In genomic region chr7:3630478-3630815, GRCm38 (mm10) we compare ENCODE assay signal across 9 mouse cellular contexts. TPM values are rescaled to one million over a fixed set of nuclear protein-coding genes. Genes with fewer than 3 reads are reported as not detected.
DNase-seq lines count a peak whose midpoint lies in the region; ATAC-seq and TF ChIP-seq lines count a peak whose summit lies in the region.
"Had no signal": no experiment of that assay in that cellular context is flagged by ENCODE, and none has a peak within 500 bp of the region (broad histone marks: within the 10 kb centered on the region; RNA-seq: fewer than 3 reads in every experiment).

No protein-coding gene starts in this region.

- H3K4me3 ChIP-seq in liver, embryonic 11.5 days (ENCODE audit: low read depth, low read length), result peak overlapping the region; percentile 72
- H3K4me3 ChIP-seq in embryonic facial prominence, embryonic 14.5 days (ENCODE audit: low read depth, low read length), result peak overlapping the region; percentile 50
- H3K4me3 ChIP-seq in intestine, postnatal 0 days (ENCODE audit: low read depth, low read length), result peak overlapping the region; percentile 53
- H3K4me3 ChIP-seq in neural tube, embryonic 13.5 days, result peak overlapping the region; percentile 73

- ATAC-seq in liver, embryonic 11.5 days (replicated peaks; ENCODE audit: low FRiP score), result peak; percentile 7; the same call in 1 of the 2 replicates
- ATAC-seq in embryonic facial prominence, embryonic 14.5 days (ENCODE audit: low read depth), result no peak
- ATAC-seq in intestine, postnatal 0 days, result no peak
- peak; percentile 9; the same call in 1 of the 2 replicates for ATAC-seq in neural tube, embryonic 13.5 days (ENCODE audit: low read depth)

- peaks cover 8% of the 10 kb centered on the region; the same call in 1 of the 2 replicates for H3K36me3 ChIP-seq in liver, embryonic 11.5 days (ENCODE audit: control insufficient read depth, insufficient read depth, low read length)
- H3K36me3 ChIP-seq in embryonic facial prominence, embryonic 14.5 days (ENCODE audit: control insufficient read depth, insufficient read depth, low read length), result peaks cover 39% of the 10 kb centered on the region
- peaks cover 20% of the 10 kb centered on the region for H3K36me3 ChIP-seq in intestine, postnatal 0 days (ENCODE audit: control insufficient read depth, insufficient read depth)
- H3K36me3 ChIP-seq in neural tube, embryonic 13.5 days, result peaks cover 38% of the 10 kb centered on the region

- WGBS in liver, embryonic 11.5 days, result 49% methylated on average over 3 of the region's 3 CpGs
- 49% methylated on average over 3 of the region's 3 CpGs for WGBS in embryonic facial prominence, embryonic 14.5 days
- 52% methylated on average over 3 of the region's 3 CpGs for WGBS in intestine, postnatal 0 days
- 65% methylated on average over 3 of the region's 3 CpGs for WGBS in neural tube, embryonic 13.5 days

- TF ChIP-seq CTCF in intestine, postnatal 0 days (IDR thresholded peaks at IDR 0.05; ENCODE audit: low read depth), result no peak

- peak overlapping the region; percentile 87 for H3K4me2 ChIP-seq in liver, embryonic 11.5 days
- H3K4me2 ChIP-seq in embryonic facial prominence, embryonic 14.5 days (ENCODE audit: low read depth, low read length), result peak overlapping the region; percentile 96
- peak overlapping the region; percentile 75 for H3K4me2 ChIP-seq in intestine, postnatal 0 days (replicated peaks; ENCODE audit: low read depth)
- H3K4me2 ChIP-seq in neural tube, embryonic 13.5 days, result peak overlapping the region; percentile 99

- H3K9me3 ChIP-seq in liver, embryonic 11.5 days (ENCODE audit: control insufficient read depth, low read length), result no peaks in the 10 kb centered on the region
- no peaks in the 10 kb centered on the region for H3K9me3 ChIP-seq in embryonic facial prominence, embryonic 14.5 days (ENCODE audit: control insufficient read depth, low read length)
- no peaks in the 10 kb centered on the region for H3K9me3 ChIP-seq in intestine, postnatal 0 days (ENCODE audit: control insufficient read depth)
- H3K9me3 ChIP-seq in neural tube, embryonic 13.5 days, result no peaks in the 10 kb centered on the region

- H3K4me1 ChIP-seq in liver, embryonic 11.5 days (replicated peaks; ENCODE audit: control insufficient read depth, insufficient read depth, low read length), result peaks cover 15% of the 10 kb centered on the region
- peaks cover 13% of the 10 kb centered on the region for H3K4me1 ChIP-seq in embryonic facial prominence, embryonic 14.5 days (ENCODE audit: control insufficient read depth, insufficient read depth, low read length)
- H3K4me1 ChIP-seq in intestine, postnatal 0 days (replicated peaks; ENCODE audit: control insufficient read depth, insufficient read depth, low read length), result peaks cover 7% of the 10 kb centered on the region
- peaks cover 38% of the 10 kb centered on the region for H3K4me1 ChIP-seq in neural tube, embryonic 13.5 days (replicated peaks)

- H3K27ac ChIP-seq in liver, embryonic 11.5 days (ENCODE audit: low read depth, low read length), result peak overlapping the region; percentile 35; the same call in 1 of the 2 replicates
- no peak overlapping the region for H3K27ac ChIP-seq in embryonic facial prominence, embryonic 14.5 days (replicated peaks; ENCODE audit: low read depth, low read length)
- H3K27ac ChIP-seq in intestine, postnatal 0 days (ENCODE audit: low read depth, low read length), result 0 out of 2 replicates have a peak overlapping the region, but pooled peaks have one; percentile 79
- H3K27ac ChIP-seq in neural tube, embryonic 13.5 days (replicated peaks), result peak overlapping the region; percentile 69; the same call in 1 of the 2 replicates

- peak overlapping the region; percentile 72 for H3K9ac ChIP-seq in liver, embryonic 11.5 days (ENCODE audit: low read depth, low read length)
- peak overlapping the region; percentile 81 for H3K9ac ChIP-seq in embryonic facial prominence, embryonic 14.5 days (ENCODE audit: low read depth, low read length)
- H3K9ac ChIP-seq in intestine, postnatal 0 days (ENCODE audit: low read depth, low read length), result peak overlapping the region; percentile 73
- peak overlapping the region; percentile 89 for H3K9ac ChIP-seq in neural tube, embryonic 13.5 days

- no peaks in the 10 kb centered on the region for H3K27me3 ChIP-seq in liver, embryonic 11.5 days (replicated peaks; ENCODE audit: control insufficient read depth, insufficient read depth, low read length)
- no peaks in the 10 kb centered on the region for H3K27me3 ChIP-seq in embryonic facial prominence, embryonic 14.5 days (replicated peaks; ENCODE audit: control insufficient read depth, insufficient read depth, low read length)
- H3K27me3 ChIP-seq in intestine, postnatal 0 days (replicated peaks; ENCODE audit: control insufficient read depth, insufficient read depth, low read length), result no peaks in the 10 kb centered on the region
- no peaks in the 10 kb centered on the region for H3K27me3 ChIP-seq in neural tube, embryonic 13.5 days

- no peak for DNase-seq in liver, embryonic 11.5 days (ENCODE audit: low spot score)
- no peak for DNase-seq in liver
- no peak for DNase-seq in embryonic facial prominence, embryonic 14.5 days (ENCODE audit: low spot score)
- no peak for DNase-seq in frontal cortex, postnatal 25 days (ENCODE audit: low spot score in 2 of 2)
- no peak for DNase-seq in kidney, postnatal 36 days
- DNase-seq in adrenal gland, postnatal 10 days, result no peak

RNA-seq across cellular contexts. Expression of gene Prpf31, which starts 0.7 kb away (rescaled TPM):
- 136 and 137 TPM in 2 replicates for polyA plus RNA-seq in liver, embryonic 11.5 days (2014; fragmentation: Nextera tagmentation; extraction: Ambion mirVana)
- 74.0 and 88.2 TPM in 2 replicates for polyA plus RNA-seq in embryonic facial prominence, embryonic 14.5 days (2014; fragmentation: Nextera tagmentation; extraction: Ambion mirVana)
- polyA plus RNA-seq in intestine, postnatal 0 days (2015; fragmentation: Nextera tagmentation; extraction: Ambion mirVana), result 27.8 and 29.8 TPM in 2 replicates
- 98.6 and 100 TPM in 2 replicates for polyA plus RNA-seq in neural tube, embryonic 13.5 days (2015; fragmentation: Nextera tagmentation; extraction: Ambion mirVana)
- 10 to 100 TPM; 34.5 to 39.4 TPM for total RNA-seq in adrenal gland, postnatal 10 days (2021)

RNA-seq across cellular contexts. Expression of gene Tfpt, which starts 0.7 kb away (rescaled TPM):
- polyA plus RNA-seq in liver, embryonic 11.5 days (2014; fragmentation: Nextera tagmentation; extraction: Ambion mirVana), result 21.5 and 24.1 TPM in 2 replicates
- polyA plus RNA-seq in embryonic facial prominence, embryonic 14.5 days (2014; fragmentation: Nextera tagmentation; extraction: Ambion mirVana), result 19.1 and 20.5 TPM in 2 replicates
- 12.2 and 12.8 TPM in 2 replicates for polyA plus RNA-seq in intestine, postnatal 0 days (2015; fragmentation: Nextera tagmentation; extraction: Ambion mirVana)
- 31.0 and 34.4 TPM in 2 replicates for polyA plus RNA-seq in neural tube, embryonic 13.5 days (2015; fragmentation: Nextera tagmentation; extraction: Ambion mirVana)
- total RNA-seq in adrenal gland, postnatal 10 days (2021), result 10 to 100 TPM; 24.1 to 26.4 TPM

RNA-seq across cellular contexts. Expression of gene Ndufa3, which starts 13.3 kb away (rescaled TPM):
- 375 and 405 TPM in 2 replicates for polyA plus RNA-seq in liver, embryonic 11.5 days (2014; fragmentation: Nextera tagmentation; extraction: Ambion mirVana)
- 497 and 552 TPM in 2 replicates for polyA plus RNA-seq in embryonic facial prominence, embryonic 14.5 days (2014; fragmentation: Nextera tagmentation; extraction: Ambion mirVana)
- 703 and 717 TPM in 2 replicates for polyA plus RNA-seq in intestine, postnatal 0 days (2015; fragmentation: Nextera tagmentation; extraction: Ambion mirVana)
- polyA plus RNA-seq in neural tube, embryonic 13.5 days (2015; fragmentation: Nextera tagmentation; extraction: Ambion mirVana), result 392 and 462 TPM in 2 replicates
- 1,000 to 10,000 TPM; 1,038 to 1,129 TPM for total RNA-seq in adrenal gland, postnatal 10 days (2021)

RNA-seq across cellular contexts. Expression of gene Oscar, which starts 14.5 kb away (rescaled TPM):
- polyA plus RNA-seq in liver, embryonic 11.5 days (2014; fragmentation: Nextera tagmentation; extraction: Ambion mirVana), result 0.17 TPM in 1 of 2 replicates, not detected in the other
- 0.22 and 0.49 TPM in 2 replicates for polyA plus RNA-seq in embryonic facial prominence, embryonic 14.5 days (2014; fragmentation: Nextera tagmentation; extraction: Ambion mirVana)
- polyA plus RNA-seq in intestine, postnatal 0 days (2015; fragmentation: Nextera tagmentation; extraction: Ambion mirVana), result 0.08 and 0.13 TPM in 2 replicates
- 0.54 and 0.80 TPM in 2 replicates for polyA plus RNA-seq in neural tube, embryonic 13.5 days (2015; fragmentation: Nextera tagmentation; extraction: Ambion mirVana)
- total RNA-seq in adrenal gland, postnatal 10 days (2021), result under 1 TPM; 0.58 to 0.72 TPM
- total RNA-seq: liver, adult 2 months had no signal
- polyA plus RNA-seq: liver, adult 2 months had no signal

RNA-seq across cellular contexts. Expression of gene Cnot3, which starts 14.6 kb away (rescaled TPM):
- 69.6 and 76.5 TPM in 2 replicates for polyA plus RNA-seq in liver, embryonic 11.5 days (2014; fragmentation: Nextera tagmentation; extraction: Ambion mirVana)
- 50.7 and 51.0 TPM in 2 replicates for polyA plus RNA-seq in embryonic facial prominence, embryonic 14.5 days (2014; fragmentation: Nextera tagmentation; extraction: Ambion mirVana)
- 19.9 and 20.8 TPM in 2 replicates for polyA plus RNA-seq in intestine, postnatal 0 days (2015; fragmentation: Nextera tagmentation; extraction: Ambion mirVana)
- polyA plus RNA-seq in neural tube, embryonic 13.5 days (2015; fragmentation: Nextera tagmentation; extraction: Ambion mirVana), result 44.1 and 45.8 TPM in 2 replicates
- total RNA-seq in adrenal gland, postnatal 10 days (2021), result 10 to 100 TPM; 56.7 to 58.5 TPM

Comparison
In these comparisons a context has a peak if more than half of its experiments do, and no peak if none do; other contexts are left out.
1. ATAC-seq: peak in liver, embryonic 11.5 days (single experiment) and neural tube, embryonic 13.5 days (single experiment); none in embryonic facial prominence, embryonic 14.5 days (single experiment) and intestine, postnatal 0 days (single experiment).
2. Peak in every context shown above with its lines, with median percentiles within 50 percentile points of each other: H3K4me2 ChIP-seq, H3K4me3 ChIP-seq and H3K9ac ChIP-seq.